Mouse (Mus musculus) CH12.LX (cell line): ENCODE measurements around the gene Fars2. TPM values are rescaled to one million over a fixed set of nuclear protein-coding genes. Genes with fewer than 3 reads are reported as not detected.

Experiments
- DNase-seq: peaks from one replicate; pipeline ENCODE4 v3.0.0-alpha.2; 2013; ENCODE audit errors: extremely low read depth
- H3K27ac ChIP-seq: 2 replicates; pipeline ENCODE4 v1.5.1; 2012; ENCODE audit warnings: low read depth, mild to moderate bottlenecking, control low read depth, moderate library complexity; ENCODE audit not compliant: insufficient read depth
- H3K27me3 ChIP-seq: replicated peaks from 2 replicates; pipeline ENCODE3; 2012; ENCODE audit warnings: inconsistent platforms
- H3K36me3 ChIP-seq, 2 experiments: replicated peaks in 1 of 2; 2 replicates each; pipeline versions ENCODE3 to v1.6.1; 2012; ENCODE audit warnings: inconsistent platforms in 1 of 2, low read length in 1 of 2, mild to moderate bottlenecking in 1 of 2, mixed read lengths in 1 of 2, moderate library complexity in 1 of 2; ENCODE audit not compliant: control insufficient read depth in 1 of 2, insufficient read depth in 1 of 2
- H3K4me1 ChIP-seq, 2 experiments: 2 replicates each; pipeline ENCODE4 v1.6.1; 2012; ENCODE audit warnings: inconsistent platforms in 1 of 2, moderate library complexity in 1 of 2; ENCODE audit not compliant: insufficient read depth in 2 of 2, control insufficient read depth in 1 of 2
- H3K4me2 ChIP-seq: 2 replicates; pipeline ENCODE4 v1.6.1; 2012; ENCODE audit warnings: low read depth, mild to moderate bottlenecking, control low read depth; ENCODE audit not compliant: poor library complexity, insufficient read depth, severe bottlenecking
- H3K4me3 ChIP-seq, 3 experiments: fragments of 150-350 bp in 1 of 3; sonication (generic) in 1 of 3; replicated peaks in 1 of 3; 2 replicates each; pipeline versions ENCODE3 to v1.5.1; 2011 to 2012; ENCODE audit warnings: low read depth in 2 of 3, low read length in 2 of 3, mild to moderate bottlenecking in 2 of 3, moderate library complexity in 2 of 3, control low read depth in 1 of 3, improper control_type of control experiment in 1 of 3, inconsistent platforms in 1 of 3, mixed read lengths in 1 of 3; ENCODE audit not compliant: poor library complexity in 1 of 3
- H3K79me2 ChIP-seq: replicated peaks from 2 replicates; pipeline ENCODE4 v1.6.1; 2012; ENCODE audit warnings: mild to moderate bottlenecking, moderate library complexity; ENCODE audit not compliant: control insufficient read depth, poor library complexity, insufficient read depth, severe bottlenecking; ENCODE audit errors: extremely low read depth
- H3K9ac ChIP-seq: 2 replicates; pipeline ENCODE4 v1.6.1; 2012; ENCODE audit warnings: low read depth, mild to moderate bottlenecking, control low read depth, moderate library complexity; ENCODE audit not compliant: insufficient read depth
- H3K9me3 ChIP-seq: replicated peaks from 2 replicates; pipeline ENCODE3; 2012; ENCODE audit warnings: low read length, inconsistent platforms, mixed read lengths
- BHLHE40 ChIP-seq: IDR thresholded peaks from 2 replicates; pipeline ENCODE4 v1.6.1; 2011; ENCODE audit warnings: mild to moderate bottlenecking, low read depth, low read length, improper control_type of control experiment
- CHD2 ChIP-seq: IDR thresholded peaks from 2 replicates; pipeline ENCODE4 v1.6.1; 2011; ENCODE audit warnings: low read length, improper control_type of control experiment
- CTCF ChIP-seq, 2 experiments: IDR thresholded peaks in 1 of 2; conservative IDR thresholded peaks in 1 of 2; 2 replicates each; pipeline ENCODE4 v1.5.1; 2011 to 2012; ENCODE audit warnings: low read depth in 2 of 2, low read length in 2 of 2, improper control_type of control experiment in 1 of 2, inconsistent platforms in 1 of 2, mild to moderate bottlenecking in 1 of 2, moderate library complexity in 1 of 2
- E2F4 ChIP-seq: IDR thresholded peaks from 2 replicates; pipeline ENCODE4 v1.6.1; 2011; ENCODE audit warnings: low read depth, low read length, improper control_type of control experiment; ENCODE audit not compliant: insufficient replicate concordance
- ELF1 ChIP-seq: IDR thresholded peaks from 2 replicates; pipeline ENCODE4 v1.6.1; 2014; ENCODE audit warnings: low read depth, mild to moderate bottlenecking, inconsistent platforms, low read length, improper control_type of control experiment
- EP300 ChIP-seq: IDR thresholded peaks from 2 replicates; pipeline ENCODE4 v1.6.1; 2011; ENCODE audit warnings: low read length, improper control_type of control experiment
- GABPA ChIP-seq: IDR thresholded peaks from 2 replicates; pipeline ENCODE4 v1.6.1; 2012; ENCODE audit warnings: low read depth, low read length, improper control_type of control experiment, inconsistent platforms; ENCODE audit not compliant: insufficient replicate concordance
- HCFC1 ChIP-seq: IDR thresholded peaks from 2 replicates; pipeline ENCODE4 v1.6.1; 2012; ENCODE audit warnings: low read depth, mild to moderate bottlenecking, inconsistent platforms, low read length, improper control_type of control experiment
- IRF4 ChIP-seq: IDR thresholded peaks from 2 replicates; pipeline ENCODE4 v1.6.1; 2014; ENCODE audit warnings: low read depth, mild to moderate bottlenecking, inconsistent platforms, low read length, improper control_type of control experiment
- JUN ChIP-seq: IDR thresholded peaks from 2 replicates; pipeline ENCODE4 v1.6.1; 2011; ENCODE audit warnings: low read depth, mild to moderate bottlenecking, low read length, improper control_type of control experiment, moderate library complexity; ENCODE audit not compliant: insufficient read depth
- KAT2A ChIP-seq: IDR thresholded peaks from 2 replicates; pipeline ENCODE4 v1.6.1; 2012; ENCODE audit warnings: low read length, improper control_type of control experiment, inconsistent platforms; ENCODE audit not compliant: insufficient replicate concordance
- MAFK ChIP-seq: IDR thresholded peaks from 2 replicates; pipeline ENCODE4 v1.6.1; 2011; ENCODE audit warnings: low read length, improper control_type of control experiment; ENCODE audit not compliant: insufficient replicate concordance
- MAX ChIP-seq: IDR thresholded peaks from 2 replicates; pipeline ENCODE4 v1.6.1; 2011; ENCODE audit warnings: low read length, improper control_type of control experiment
- MAZ ChIP-seq: IDR thresholded peaks from 2 replicates; pipeline ENCODE4 v1.6.1; 2012; ENCODE audit warnings: low read depth, mild to moderate bottlenecking, inconsistent platforms, low read length, improper control_type of control experiment, moderate library complexity
- MXI1 ChIP-seq: IDR thresholded peaks from 2 replicates; pipeline ENCODE4 v1.6.1; 2011; ENCODE audit warnings: mild to moderate bottlenecking, low read depth, low read length, improper control_type of control experiment
- NRF1 ChIP-seq: IDR thresholded peaks from 2 replicates; pipeline ENCODE4 v1.6.1; 2014; ENCODE audit warnings: low read depth, mild to moderate bottlenecking, inconsistent platforms, low read length, improper control_type of control experiment, moderate library complexity
- PAX5 ChIP-seq: IDR thresholded peaks from 2 replicates; pipeline ENCODE4 v1.6.1; 2012; ENCODE audit warnings: low read length, inconsistent platforms, mixed read lengths
- POLR2AphosphoS2 ChIP-seq: IDR thresholded peaks from 2 replicates; pipeline ENCODE4 v1.6.1; 2011; ENCODE audit warnings: low read depth, low read length, improper control_type of control experiment
- SIN3A ChIP-seq: IDR thresholded peaks from 2 replicates; pipeline ENCODE4 v1.6.1; 2012; ENCODE audit warnings: low read length, improper control_type of control experiment, inconsistent platforms
- SMC3 ChIP-seq: IDR thresholded peaks from 2 replicates; pipeline ENCODE4 v1.6.1; 2011; ENCODE audit warnings: low read depth, low read length, improper control_type of control experiment
- TBP ChIP-seq: conservative IDR thresholded peaks from 2 replicates; pipeline ENCODE4 v1.6.1; 2011; ENCODE audit warnings: low read depth, low read length, improper control_type of control experiment
- TCF12 ChIP-seq: IDR thresholded peaks from 2 replicates; pipeline ENCODE4 v1.6.1; 2014; ENCODE audit warnings: low read depth, mild to moderate bottlenecking, inconsistent platforms, low read length, improper control_type of control experiment
- USF2 ChIP-seq: conservative IDR thresholded peaks from 2 replicates; pipeline ENCODE4 v1.6.1; 2011; ENCODE audit warnings: low read depth, low read length, improper control_type of control experiment
- ZC3H11A ChIP-seq: IDR thresholded peaks from 2 replicates; pipeline ENCODE4 v1.6.1; 2012; ENCODE audit warnings: low read depth, mild to moderate bottlenecking, inconsistent platforms, low read length, improper control_type of control experiment
- ZKSCAN1 ChIP-seq: IDR thresholded peaks from 2 replicates; pipeline ENCODE4 v1.6.1; 2012; ENCODE audit warnings: low read depth, inconsistent platforms, low read length, improper control_type of control experiment, borderline replicate concordance
- ZMIZ1 ChIP-seq: IDR thresholded peaks from 2 replicates; pipeline ENCODE4 v1.6.1; 2012; ENCODE audit warnings: low read depth, mild to moderate bottlenecking, inconsistent platforms, low read length, improper control_type of control experiment
- ZNF384 ChIP-seq: IDR thresholded peaks from 2 replicates; pipeline ENCODE4 v1.6.1; 2012; ENCODE audit warnings: low read depth, low read length, improper control_type of control experiment, inconsistent platforms
- dilution Hi-C: fragments of 300-500 bp; cut with MboI; formaldehyde crosslinking; loops from 2 replicates; pipeline ENCODE4 v1.14.3; 2020; ENCODE audit warnings: low sequenced_read_pairs; ENCODE audit not compliant: extremely low pct_unique_long_range_greater_than_20kb, extremely low pct_ligation_motif_present
- in situ Hi-C: fragments of 300-500 bp; cut with MboI; formaldehyde crosslinking; loops from 3 replicates; pipeline ENCODE4 v1.14.3; 2019; ENCODE audit warnings: low sequenced_read_pairs, low pct_ligation_motif_present, low pct_unique_long_range_greater_than_20kb, mixed read lengths
- polyA plus RNA-seq: library from polyadenylated mRNA; unstranded; fragments of >175 nt; gene quantifications from 2 replicates; pipeline ENCODE4 v1.2.1, GENCODE M21; 2012; ENCODE audit warnings: low read depth; ENCODE audit not compliant: insufficient read length
- total RNA-seq, 2 experiments: library from RNA; depleted of rRNA; stranded (reverse); fragments of 300-350 nt in 1 of 2; fragments of >200 nt in 1 of 2; gene quantifications; 2 replicates each; pipeline ENCODE4 v1.2.3; 2012 to 2014

The Fars2 gene
- total and polyA plus RNA-seq, 3 experiments, result 30.2 to 47.7 (median 46.4) TPM

GRCm38 (mm10) chr13:36610426-36610825 is 493.2 kb downstream of the Fars2 start:
- Histone ChIP-seq H3K79me2 (no peaks in the 10 kb centered on the region), H3K4me3 (no peak overlapping the region), H3K27me3 (no peaks in the 10 kb centered on the region), H3K4me1 (peaks cover 0 to 4% of the 10 kb centered on the region in 2 experiments; a peak in 1 of 4 replicates), H3K9me3 (no peaks in the 10 kb centered on the region), H3K27ac (no peak overlapping the region), H3K9ac (no peak overlapping the region), H3K4me2 (no peak overlapping the region), H3K36me3 (no peaks in the 10 kb centered on the region)
- in situ Hi-C loops, result no loop called here
- TF ChIP-seq JUN (no peak), GABPA (no peak), IRF4 (no peak), TBP (no peak), USF2 (no peak), CTCF (conservative IDR thresholded peaks at IDR 0.05 in 1 of 2, IDR thresholded peaks at IDR 0.05 in 1 of 2; ENCODE audit: low read depth in 2 of 2, low read length in 2 of 2) (no peak), EP300 (no peak), NRF1 (no peak), ZKSCAN1 (no peak), ELF1 (no peak), HCFC1 (no peak), MAFK (no peak), TCF12 (no peak), PAX5 (no peak), SMC3 (no peak), ZMIZ1 (no peak)
- dilution Hi-C loops, result no loop called here
- no peak for DNase-seq

- H3K4me1 ChIP-seq, result peaks cover 0 to 4% of the 10 kb centered on the region in 2 experiments; a peak in 1 of 4 replicates
- no peak overlapping the region for H3K4me2 ChIP-seq
- no peaks in the 10 kb centered on the region for H3K79me2 ChIP-seq
- TF ChIP-seq ZC3H11A, result no peak
- no peak for TF ChIP-seq ZNF384
- TF ChIP-seq MAFK, result no peak
- no peak for TF ChIP-seq TBP
- TF ChIP-seq SIN3A, result no peak
- no peak for TF ChIP-seq SMC3
- TF ChIP-seq ZKSCAN1, result no peak
- TF ChIP-seq KAT2A, result no peak
- no peak for TF ChIP-seq CTCF (conservative IDR thresholded peaks at IDR 0.05 in 1 of 2, IDR thresholded peaks at IDR 0.05 in 1 of 2; ENCODE audit: low read depth in 2 of 2, low read length in 2 of 2)
- no peak for TF ChIP-seq CHD2
- no peak for TF ChIP-seq E2F4
- TF ChIP-seq MAX, result no peak
- TF ChIP-seq MXI1, result no peak
- no peak for TF ChIP-seq TCF12
- TF ChIP-seq USF2, result no peak
- TF ChIP-seq POLR2AphosphoS2, result no peak
- no peak for TF ChIP-seq MAZ
- TF ChIP-seq BHLHE40, result no peak
- H3K4me3 ChIP-seq, result no peak overlapping the region
- H3K36me3 ChIP-seq, result no peaks in the 10 kb centered on the region
- no peak overlapping the region for H3K9ac ChIP-seq
- in situ Hi-C loops (no loop called here), dilution Hi-C loops (no loop called here)
- no peaks in the 10 kb centered on the region for H3K9me3 ChIP-seq
- H3K27me3 ChIP-seq, result no peaks in the 10 kb centered on the region
- no peak for DNase-seq
- H3K27ac ChIP-seq, result no peak overlapping the region
These were observed 495.9 kb downstream of the Fars2 start for GRCm38 (mm10) chr13:36612785-36613750.
